Mouse (Mus musculus) myocyte (in vitro differentiated cells): ENCODE data around the gene Slc25a41. TPM values are rescaled to one million over a fixed set of nuclear protein-coding genes. Genes with fewer than 3 reads are reported as not detected.

ENCODE experiments used
- H3K27me3 ChIP-seq: one replicate; pipeline ENCODE4 v1.6.1; 2011; ENCODE audit not compliant: control insufficient read depth, insufficient read depth, insufficient read length
- H3K36me3 ChIP-seq: one replicate; pipeline ENCODE4 v1.6.1; 2011; ENCODE audit not compliant: control insufficient read depth, insufficient read depth
- H3K4me2 ChIP-seq: one replicate; pipeline ENCODE4 v1.6.1; 2011; ENCODE audit warnings: low read depth, control low read depth
- H3K4me3 ChIP-seq: one replicate; pipeline ENCODE4 v1.5.1; 2011; ENCODE audit warnings: mild to moderate bottlenecking, control low read depth, moderate library complexity
- H3K79me2 ChIP-seq: one replicate; pipeline ENCODE4 v1.6.1; 2011; ENCODE audit not compliant: control insufficient read depth, insufficient read depth
- H3ac ChIP-seq: one replicate; pipeline ENCODE4 v1.6.1; 2011; ENCODE audit not compliant: control insufficient read depth, insufficient read length
- CEBPB ChIP-seq: IDR thresholded peaks from 2 replicates; pipeline ENCODE4 v1.6.1; 2011; ENCODE audit warnings: mild to moderate bottlenecking, moderate library complexity; ENCODE audit not compliant: poor library complexity, insufficient read depth, severe bottlenecking
- E2F4 ChIP-seq: IDR thresholded peaks from one replicate; pipeline ENCODE4 v1.6.1; 2011; ENCODE audit warnings: mild to moderate bottlenecking, control low read depth, moderate library complexity; ENCODE audit not compliant: insufficient read depth
- MAX ChIP-seq: IDR thresholded peaks from one replicate; pipeline ENCODE4 v1.6.1; 2011; ENCODE audit warnings: low read depth, mild to moderate bottlenecking, control low read depth
- MYOD1 ChIP-seq, 3 experiments: IDR thresholded peaks; one replicate each; pipeline ENCODE4 v1.6.1; 2011; ENCODE audit warnings: control low read depth in 2 of 3, low read depth in 2 of 3, mild to moderate bottlenecking in 2 of 3, moderate library complexity in 1 of 3; ENCODE audit not compliant: insufficient read length in 2 of 3, control insufficient read depth in 1 of 3
- MYOG ChIP-seq, 3 experiments: IDR thresholded peaks; one replicate each; pipeline ENCODE4 v1.6.1; 2011; ENCODE audit warnings: control low read depth in 2 of 3, low read depth in 2 of 3, mild to moderate bottlenecking in 2 of 3; ENCODE audit not compliant: insufficient read length in 2 of 3, control insufficient read depth in 1 of 3, insufficient read depth in 1 of 3
- POLR2A ChIP-seq: IDR thresholded peaks from one replicate; pipeline ENCODE4 v1.6.1; 2011; ENCODE audit warnings: low read depth, mild to moderate bottlenecking, control low read depth, moderate library complexity; ENCODE audit not compliant: insufficient read length
- POLR2AphosphoS2 ChIP-seq: IDR thresholded peaks from one replicate; pipeline ENCODE4 v1.6.1; 2011; ENCODE audit warnings: low read depth, control low read depth; ENCODE audit not compliant: insufficient read length
- REST ChIP-seq: IDR thresholded peaks from one replicate; pipeline ENCODE4 v1.6.1; 2011; ENCODE audit warnings: mild to moderate bottlenecking, control low read depth, moderate library complexity; ENCODE audit not compliant: insufficient read depth, insufficient read length
- SRF ChIP-seq: IDR thresholded peaks from one replicate; pipeline ENCODE4 v1.6.1; 2011; ENCODE audit warnings: low read depth; ENCODE audit not compliant: control insufficient read depth, insufficient read length
- TCF12 ChIP-seq: IDR thresholded peaks from one replicate; pipeline ENCODE4 v1.6.1; 2011; ENCODE audit warnings: mild to moderate bottlenecking, control low read depth; ENCODE audit not compliant: poor library complexity, insufficient read depth, severe bottlenecking
- TCF3 ChIP-seq: IDR thresholded peaks from one replicate; pipeline ENCODE4 v1.6.1; 2011; ENCODE audit warnings: low read depth, control low read depth; ENCODE audit not compliant: insufficient read length
- USF1 ChIP-seq: IDR thresholded peaks from one replicate; pipeline ENCODE4 v1.6.1; 2011; ENCODE audit warnings: low read depth, mild to moderate bottlenecking, control low read depth, moderate library complexity
- polyA plus RNA-seq: library from polyadenylated mRNA; unstranded; fragments of >200 nt; fragmentation: generic; extraction: Trizol; gene quantifications from one replicate; pipeline ENCODE4 v1.2.1, GENCODE M21; 2012; ENCODE audit warnings: missing spikeins

Gene Slc25a41
- polyA plus RNA-seq, 1 experiment, result not detected

- H3ac ChIP-seq, result peak overlapping the region; percentile 39
- peaks cover 18% of the 10 kb centered on the region for H3K79me2 ChIP-seq
- peaks cover 9% of the 10 kb centered on the region for H3K36me3 ChIP-seq
- peak overlapping the region; percentile 87 for H3K4me3 ChIP-seq
- no peaks in the 10 kb centered on the region for H3K27me3 ChIP-seq
- TF ChIP-seq MYOD1 (IDR thresholded peaks at IDR 0.05; ENCODE audit: control insufficient read depth in 1 of 3, insufficient read length in 2 of 3, low read depth in 2 of 3), result no peak
- no peak for TF ChIP-seq REST
- TF ChIP-seq POLR2A, result no peak
- no peak for TF ChIP-seq TCF12
- TF ChIP-seq POLR2AphosphoS2, result no peak
- TF ChIP-seq MYOG (IDR thresholded peaks at IDR 0.05; ENCODE audit: control insufficient read depth in 1 of 3, insufficient read depth in 1 of 3, insufficient read length in 2 of 3, low read depth in 2 of 3), result no peak
- TF ChIP-seq MAX, result no peak
- no peak for TF ChIP-seq E2F4
- TF ChIP-seq CEBPB, result no peak
- H3K4me2 ChIP-seq, result peak overlapping the region; percentile 94
Measured at GRCm38 (mm10) chr17:57010911-57011235, 30.6 kb downstream of the Slc25a41 start.

GRCm38 (mm10) chr17:57007137-57007905, 34.1 kb downstream of the Slc25a41 start:
- TF ChIP-seq TCF3 (no peak), USF1 (no peak), TCF12 (no peak), MYOD1 (IDR thresholded peaks at IDR 0.05; ENCODE audit: control insufficient read depth in 1 of 3, insufficient read length in 2 of 3, low read depth in 2 of 3) (no peak), POLR2AphosphoS2 (no peak), POLR2A (no peak)
- Histone ChIP-seq H3K79me2 (peaks cover 18% of the 10 kb centered on the region), H3K27me3 (no peaks in the 10 kb centered on the region), H3K4me3 (no peak overlapping the region), H3K36me3 (peaks cover 10% of the 10 kb centered on the region), H3ac (no peak overlapping the region), H3K4me2 (no peak overlapping the region)

- TF ChIP-seq MYOD1 (IDR thresholded peaks at IDR 0.05; ENCODE audit: control insufficient read depth in 1 of 3, insufficient read length in 2 of 3, low read depth in 2 of 3) (no peak), TCF3 (no peak)
- Histone ChIP-seq H3K4me3 (no peak overlapping the region), H3ac (no peak overlapping the region), H3K36me3 (peaks cover 10% of the 10 kb centered on the region), H3K4me2 (no peak overlapping the region), H3K27me3 (no peaks in the 10 kb centered on the region), H3K79me2 (no peaks in the 10 kb centered on the region)
Measured at GRCm38 (mm10) chr17:57003994-57004393, 37.5 kb downstream of the Slc25a41 start.

- Histone ChIP-seq H3K36me3 (peaks cover 5% of the 10 kb centered on the region), H3K4me3 (no peak overlapping the region), H3ac (no peak overlapping the region), H3K27me3 (no peaks in the 10 kb centered on the region), H3K4me2 (no peak overlapping the region), H3K79me2 (no peaks in the 10 kb centered on the region)
- no peak for TF ChIP-seq REST
- no peak for TF ChIP-seq SRF
- TF ChIP-seq POLR2AphosphoS2, result peak; percentile 52
- TF ChIP-seq POLR2A, result no peak
- TF ChIP-seq TCF12, result peak; percentile 1
- peak; percentile 60 for TF ChIP-seq TCF3
- peak in 2 of 3 experiments; percentile 61 to 84 for TF ChIP-seq MYOD1 (IDR thresholded peaks at IDR 0.05; ENCODE audit: control insufficient read depth in 1 of 3, insufficient read length in 2 of 3, low read depth in 2 of 3)
- TF ChIP-seq CEBPB, result no peak
- peak; percentile 62 to 97 (median 80) for TF ChIP-seq MYOG (IDR thresholded peaks at IDR 0.05; ENCODE audit: control insufficient read depth in 1 of 3, insufficient read depth in 1 of 3, insufficient read length in 2 of 3, low read depth in 2 of 3)
- TF ChIP-seq E2F4, result no peak
- no peak for TF ChIP-seq MAX
- TF ChIP-seq USF1, result no peak
Measured at GRCm38 (mm10) chr17:57001228-57001627, 40.2 kb downstream of the Slc25a41 start.

- peak; percentile 13 for TF ChIP-seq USF1
- TF ChIP-seq REST, result no peak
- TF ChIP-seq TCF3, result no peak
- TF ChIP-seq MYOG (IDR thresholded peaks at IDR 0.05; ENCODE audit: control insufficient read depth in 1 of 3, insufficient read depth in 1 of 3, insufficient read length in 2 of 3, low read depth in 2 of 3), result no peak
- H3K27me3 ChIP-seq, result no peaks in the 10 kb centered on the region
- H3K4me2 ChIP-seq, result no peak within 1 kb of the TSS
- no peaks in the 10 kb centered on the region for H3K79me2 ChIP-seq
- no peaks in the 10 kb centered on the region for H3K36me3 ChIP-seq
- no peak within 1 kb of the TSS for H3ac ChIP-seq
- no peak within 1 kb of the TSS for H3K4me3 ChIP-seq
Measured at GRCm38 (mm10) chr17:56999968-57000609, 41.4 kb downstream of the Slc25a41 start, which contains the start of gene Pspn. Gene Pspn (minus strand): TSS chr17:57000018.
